In the genomic region with DNA sequence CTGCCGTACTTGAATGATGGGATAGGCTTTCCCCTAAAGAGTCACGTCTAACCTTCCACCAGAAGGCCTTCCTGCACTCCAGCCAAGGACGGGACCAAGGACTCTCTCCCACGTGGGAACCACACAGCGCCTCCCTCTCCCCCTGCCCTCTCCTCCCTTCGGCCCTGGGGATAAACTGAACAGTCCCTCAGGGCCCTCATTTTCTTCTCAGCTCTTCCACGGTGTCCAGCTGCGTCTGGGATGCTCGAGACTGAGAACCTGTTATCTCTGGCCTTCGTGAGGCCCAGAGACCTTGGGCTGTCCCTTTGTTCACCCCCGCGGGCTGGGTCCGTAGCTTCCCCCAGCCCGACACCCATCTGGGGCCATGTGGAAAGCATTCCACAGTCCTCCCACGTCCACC, we compare ENCODE assay signal across 20 mouse cellular contexts. TPM values are rescaled to one million over a fixed set of nuclear protein-coding genes. Genes with fewer than 3 reads are reported as not detected.
DNase-seq lines count a peak whose midpoint lies in the region; ATAC-seq and TF ChIP-seq lines count a peak whose summit lies in the region.
"Had no signal": no experiment of that assay in that cellular context is flagged by ENCODE, and none has a peak within 500 bp of the region (broad histone marks: within the 10 kb centered on the region; RNA-seq: fewer than 3 reads in every experiment).

No protein-coding gene starts in this region.

- no peak for TF ChIP-seq CTCF in testis, adult 2 months (IDR thresholded peaks at IDR 0.05; ENCODE audit: control insufficient read depth, insufficient read depth, insufficient replicate concordance, low read depth, low read length)

- no peaks in the 10 kb centered on the region for H3K27me3 ChIP-seq in midbrain, embryonic 10.5 days (ENCODE audit: low read depth, poor library complexity, severe bottlenecking)
- no peaks in the 10 kb centered on the region for H3K27me3 ChIP-seq in midbrain, embryonic 16.5 days (ENCODE audit: control insufficient read depth, insufficient read depth, low read depth, low read length)
- H3K27me3 ChIP-seq in testis, adult 2 months (ENCODE audit: control insufficient read depth, insufficient read depth, low read length): no peaks in the 10 kb centered on the region
- H3K27me3 ChIP-seq: embryonic facial prominence, embryonic 12.5 days; forebrain, embryonic 15.5 days; heart, embryonic 13.5 days; hindbrain, embryonic 12.5 days had no signal

- peaks cover 22% of the 10 kb centered on the region for H3K4me1 ChIP-seq in midbrain, embryonic 10.5 days
- no peaks in the 10 kb centered on the region for H3K4me1 ChIP-seq in midbrain, embryonic 16.5 days (ENCODE audit: control insufficient read depth, insufficient read depth, low read length)
- peaks cover 4% of the 10 kb centered on the region for H3K4me1 ChIP-seq in testis, adult 2 months (ENCODE audit: control insufficient read depth, insufficient read depth, low read length)
- H3K4me1 ChIP-seq: embryonic facial prominence, embryonic 12.5 days; forebrain, embryonic 15.5 days; heart, embryonic 13.5 days; hindbrain, embryonic 12.5 days had no signal

- no peaks in the 10 kb centered on the region for H3K36me3 ChIP-seq in midbrain, embryonic 10.5 days
- H3K36me3 ChIP-seq in midbrain, embryonic 16.5 days (ENCODE audit: control insufficient read depth, insufficient read depth, low read length): no peaks in the 10 kb centered on the region
- H3K36me3 ChIP-seq in testis, adult 2 months (ENCODE audit: control insufficient read depth, insufficient read depth, low read length): no peaks in the 10 kb centered on the region
- H3K36me3 ChIP-seq: embryonic facial prominence, embryonic 12.5 days; forebrain, embryonic 15.5 days; heart, embryonic 13.5 days; hindbrain, embryonic 12.5 days had no signal

- H3K4me3 ChIP-seq in midbrain, embryonic 10.5 days: no peak overlapping the region
- H3K4me3 ChIP-seq in midbrain, embryonic 16.5 days (ENCODE audit: low read depth, low read length): no peak overlapping the region
- no peak overlapping the region for H3K4me3 ChIP-seq in testis, adult 2 months (ENCODE audit: control insufficient read depth, low read depth, low read length)
- H3K4me3 ChIP-seq: embryonic facial prominence, embryonic 12.5 days; forebrain, embryonic 15.5 days; heart, embryonic 13.5 days; hindbrain, embryonic 12.5 days had no signal

- no peak for ATAC-seq in midbrain, embryonic 16.5 days
- ATAC-seq: activated CD4-positive, CD25-positive, alpha-beta regulatory T cell, adult 4 months; forebrain, embryonic 15.5 days; hindbrain, embryonic 16.5 days; inflammation-experienced regulatory T-cells, adult 6 months; intestine, postnatal 0 days; Patski had no signal

- no peak overlapping the region for H3K4me2 ChIP-seq in midbrain, embryonic 16.5 days (ENCODE audit: low read length)
- H3K4me2 ChIP-seq: embryonic facial prominence, embryonic 12.5 days; forebrain, embryonic 15.5 days; heart, embryonic 13.5 days; hindbrain, embryonic 12.5 days had no signal

- TF ChIP-seq POLR2A in testis, adult 2 months (IDR thresholded peaks at IDR 0.05; ENCODE audit: control insufficient read depth, low read depth, low read length): no peak

- H3K27ac ChIP-seq in midbrain, embryonic 10.5 days (replicated peaks): peak overlapping the region; percentile 52
- no peak overlapping the region for H3K27ac ChIP-seq in midbrain, embryonic 16.5 days (ENCODE audit: low read length)
- peak overlapping the region; percentile 27 for H3K27ac ChIP-seq in testis, adult 2 months (ENCODE audit: control insufficient read depth, insufficient read depth, low read depth, low read length)
- H3K27ac ChIP-seq: embryonic facial prominence, embryonic 12.5 days; forebrain, embryonic 15.5 days; heart, embryonic 13.5 days; hindbrain, embryonic 12.5 days had no signal

- DNase-seq in midbrain, embryonic 10.5 days (ENCODE audit: low spot score): no peak
- peak; percentile 74 for DNase-seq in adrenal gland, adult 2 months
- peak; percentile 61 for DNase-seq in adrenal gland, postnatal 10 days
- DNase-seq in gastrocnemius, adult 8-10 months (ENCODE audit: low spot score in 2 of 2): no peak
- no peak for DNase-seq in kidney, postnatal 14 days
- DNase-seq: cerebellum, adult 18-20 months; cerebellum, adult 9-11 months; gastrocnemius, postnatal 25 days; heart, postnatal 36 days had no signal

- 68% methylated on average over 15 of the region's 15 CpGs for WGBS in midbrain, embryonic 10.5 days
- WGBS in midbrain, embryonic 16.5 days: 56% methylated on average over 15 of the region's 15 CpGs

- no peaks in the 10 kb centered on the region for H3K9me3 ChIP-seq in midbrain, embryonic 10.5 days (replicated peaks)
- H3K9me3 ChIP-seq in midbrain, embryonic 16.5 days (replicated peaks; ENCODE audit: control insufficient read depth, low read length, poor library complexity, severe bottlenecking): no peaks in the 10 kb centered on the region
- H3K9me3 ChIP-seq: embryonic facial prominence, embryonic 12.5 days; forebrain, embryonic 15.5 days; heart, embryonic 13.5 days; hindbrain, embryonic 12.5 days had no signal

- no peak overlapping the region for H3K9ac ChIP-seq in midbrain, embryonic 16.5 days (ENCODE audit: low read depth, low read length)
- H3K9ac ChIP-seq: embryonic facial prominence, embryonic 12.5 days; forebrain, embryonic 15.5 days; heart, embryonic 13.5 days; hindbrain, embryonic 12.5 days had no signal

RNA-seq across cellular contexts. Expression of gene Klhl23, which starts 11.6 kb away (rescaled TPM):
- 26.7 and 32.2 TPM in 2 replicates for polyA plus RNA-seq in midbrain, embryonic 10.5 days (2016; fragmentation: Nextera tagmentation; extraction: Ambion mirVana)
- 93.3 and 104 TPM in 2 replicates for polyA plus RNA-seq in midbrain, embryonic 16.5 days (2015; fragmentation: Nextera tagmentation; extraction: Ambion mirVana)
- total RNA-seq in adrenal gland, adult 2 months (2021): 10 to 100 TPM in 1 of 2 experiments, 1 to 10 TPM in 1; 5.3 to 14.1 TPM
- polyA plus RNA-seq in adrenal gland, adult 2 months (2012; rRNA removed): 1.3 and 1.7 TPM in 2 replicates
- 10 to 100 TPM; 10.1 to 15.3 TPM for total RNA-seq in adrenal gland, postnatal 10 days (2021)
- polyA plus RNA-seq in testis, adult 2 months (2012; rRNA removed): 10.9 and 20.3 TPM in 2 replicates
- 10 to 100 TPM in 2 of 4 experiments, 1 to 10 TPM in 2; 6.8 to 14.0 (median 10.0) TPM for total RNA-seq in gastrocnemius, adult 8-10 months (2022)

RNA-seq across cellular contexts. Expression of gene Phospho2, which starts 20.7 kb away (rescaled TPM):
- polyA plus RNA-seq in midbrain, embryonic 10.5 days (2016; fragmentation: Nextera tagmentation; extraction: Ambion mirVana): 30.4 and 32.8 TPM in 2 replicates
- 35.9 and 38.5 TPM in 2 replicates for polyA plus RNA-seq in midbrain, embryonic 16.5 days (2015; fragmentation: Nextera tagmentation; extraction: Ambion mirVana)
- 10 to 100 TPM; 22.9 to 25.3 TPM for total RNA-seq in adrenal gland, adult 2 months (2021)
- polyA plus RNA-seq in adrenal gland, adult 2 months (2012; rRNA removed): 147 and 150 TPM in 2 replicates
- 10 to 100 TPM; 15.8 to 18.1 TPM for total RNA-seq in adrenal gland, postnatal 10 days (2021)
- 252 and 509 TPM in 2 replicates for polyA plus RNA-seq in testis, adult 2 months (2012; rRNA removed)
- total RNA-seq in gastrocnemius, adult 8-10 months (2022): 10 to 100 TPM; 17.4 to 22.6 (median 20.3) TPM

RNA-seq across cellular contexts. Expression of gene Ccdc173, which starts 20.8 kb away (rescaled TPM):
- polyA plus RNA-seq in midbrain, embryonic 10.5 days (2016; fragmentation: Nextera tagmentation; extraction: Ambion mirVana): 3.5 and 4.2 TPM in 2 replicates
- polyA plus RNA-seq in midbrain, embryonic 16.5 days (2015; fragmentation: Nextera tagmentation; extraction: Ambion mirVana): 2.6 and 3.0 TPM in 2 replicates
- total RNA-seq in adrenal gland, adult 2 months (2021): 1 to 10 TPM; 1.3 to 2.0 TPM
- not detected in 2 replicates for polyA plus RNA-seq in adrenal gland, adult 2 months (2012; rRNA removed)
- 1 to 10 TPM; 1.3 to 1.9 TPM for total RNA-seq in adrenal gland, postnatal 10 days (2021)
- 19.2 and 19.9 TPM in 2 replicates for polyA plus RNA-seq in testis, adult 2 months (2012; rRNA removed)
- under 1 TPM; 0.27 to 0.49 (median 0.37) TPM for total RNA-seq in gastrocnemius, adult 8-10 months (2022)

RNA-seq across cellular contexts. Expression of gene Ssb, which starts 51.2 kb away (rescaled TPM):
- 354 and 383 TPM in 2 replicates for polyA plus RNA-seq in midbrain, embryonic 10.5 days (2016; fragmentation: Nextera tagmentation; extraction: Ambion mirVana)
- polyA plus RNA-seq in midbrain, embryonic 16.5 days (2015; fragmentation: Nextera tagmentation; extraction: Ambion mirVana): 241 and 245 TPM in 2 replicates
- 100 to 1,000 TPM; 162 to 194 TPM for total RNA-seq in adrenal gland, adult 2 months (2021)
- polyA plus RNA-seq in adrenal gland, adult 2 months (2012; rRNA removed): 0.07 and 0.35 TPM in 2 replicates
- total RNA-seq in adrenal gland, postnatal 10 days (2021): 100 to 1,000 TPM; 151 to 160 TPM
- polyA plus RNA-seq in testis, adult 2 months (2012; rRNA removed): 4.2 and 7.1 TPM in 2 replicates
- total RNA-seq in gastrocnemius, adult 8-10 months (2022): 10 to 100 TPM; 38.7 to 51.8 (median 45.2) TPM

Comparison
In these comparisons a context has a peak if more than half of its experiments do, and no peak if none do; other contexts are left out.
1. DNase-seq: peak in adrenal gland, adult 2 months (single experiment) and adrenal gland, postnatal 10 days (single experiment); none in midbrain, embryonic 10.5 days (single experiment), gastrocnemius, adult 8-10 months (0 of 2) and kidney, postnatal 14 days (single experiment).